Mouse (Mus musculus) testis, adult 2 months (tissue): ENCODE measurements around the gene Polr2e.

Experiments used
- CTCF ChIP-seq: fragments of 200-500 bp; IDR thresholded peaks from 2 replicates; pipeline ENCODE4 v1.5.1; 2012; ENCODE audit warnings: low read depth, mild to moderate bottlenecking, inconsistent platforms, low read length, moderate library complexity; ENCODE audit not compliant: control insufficient read depth, insufficient read depth, insufficient replicate concordance
- POLR2A ChIP-seq: fragments of 200-500 bp; IDR thresholded peaks from 2 replicates; pipeline ENCODE4 v1.6.1; 2012; ENCODE audit warnings: low read depth, mild to moderate bottlenecking, inconsistent platforms, low read length, moderate library complexity; ENCODE audit not compliant: control insufficient read depth

GRCm38 (mm10) chr10:80055364-80055763 is 15.8 kb upstream of the Polr2e start:
- TF ChIP-seq CTCF (no peak), POLR2A (no peak)
